Mouse (Mus musculus) hindbrain, embryonic 16.5 days (tissue): ENCODE data around the gene Mtfmt. TPM values are rescaled to one million over a fixed set of nuclear protein-coding genes. Genes with fewer than 3 reads are reported as not detected.

Source experiments
- ATAC-seq: fragments of 200-750 bp; cut with Nextera tagmentation; 2 replicates; pipeline ENCODE4 v1.8.0; 2017; ENCODE audit warnings: moderate TSS enrichment, moderate library complexity
- H3K27ac ChIP-seq: fragments of 300-500 bp; sonication (generic); 2 replicates; pipeline ENCODE4 v1.5.1; 2014; ENCODE audit warnings: low read depth, mild to moderate bottlenecking, control low read depth, low read length, moderate library complexity
- H3K27me3 ChIP-seq: fragments of 300-500 bp; sonication (generic); replicated peaks from 2 replicates; pipeline ENCODE4 v1.6.1; 2014; ENCODE audit warnings: low read length; ENCODE audit not compliant: control insufficient read depth, insufficient read depth
- H3K36me3 ChIP-seq: fragments of 300-500 bp; sonication (generic); 2 replicates; pipeline ENCODE4 v1.6.1; 2014; ENCODE audit warnings: mild to moderate bottlenecking, low read length, moderate library complexity, mixed read lengths; ENCODE audit not compliant: control insufficient read depth, insufficient read depth
- H3K4me1 ChIP-seq: fragments of 300-500 bp; sonication (generic); 2 replicates; pipeline ENCODE4 v1.6.1; 2014; ENCODE audit warnings: low read depth, low read length; ENCODE audit not compliant: control insufficient read depth, insufficient read depth
- H3K4me2 ChIP-seq: fragments of 300-500 bp; sonication (generic); 2 replicates; pipeline ENCODE4 v1.6.1; 2014; ENCODE audit warnings: mild to moderate bottlenecking, low read length, control low read depth, moderate library complexity
- H3K4me3 ChIP-seq: fragments of 300-500 bp; sonication (generic); 2 replicates; pipeline ENCODE4 v1.5.1; 2014; ENCODE audit warnings: mild to moderate bottlenecking, low read length, control low read depth, moderate library complexity
- H3K9ac ChIP-seq: fragments of 300-500 bp; sonication (generic); 2 replicates; pipeline ENCODE4 v1.6.1; 2014; ENCODE audit warnings: low read depth, mild to moderate bottlenecking, control low read depth, low read length, moderate library complexity
- H3K9me3 ChIP-seq: fragments of 300-500 bp; sonication (generic); 2 replicates; pipeline ENCODE4 v1.6.1; 2014; ENCODE audit warnings: mild to moderate bottlenecking, low read length, moderate library complexity; ENCODE audit not compliant: control insufficient read depth
- WGBS: fragments of 180-500 bp; shearing (Covaris S2); extraction: QIAGEN DNeasy Blood & Tissue Kit; methylation state at CpG from one replicate; pipeline ENCODE4 v1.1.7; 2014; 5-methylcytosine and 5-hydroxymethylcytosine counted together
- polyA plus RNA-seq: library from polyadenylated mRNA; unstranded; fragments of >200 nt; fragmentation: Nextera tagmentation; extraction: Ambion mirVana; gene quantifications from 2 replicates; pipeline ENCODE4 v1.2.1, GENCODE M21; 2015

The Mtfmt gene
- polyA plus RNA-seq: 22.8 and 24.0 TPM in 2 replicates

- H3K9me3 ChIP-seq: no peaks in the 10 kb centered on the region
- H3K36me3 ChIP-seq: peaks cover 6% of the 10 kb centered on the region; the same call in 1 of the 2 replicates
- H3K4me3 ChIP-seq: peak within 1 kb of the TSS; percentile 93
- ATAC-seq: peak; percentile 94
- peak within 1 kb of the TSS; percentile 57 for H3K27ac ChIP-seq
- no peaks in the 10 kb centered on the region for H3K27me3 ChIP-seq
- WGBS: under 1% methylated on average over 51 of the region's 54 CpGs
- H3K4me2 ChIP-seq: peak within 1 kb of the TSS; percentile 61
- H3K4me1 ChIP-seq: peaks cover 8% of the 10 kb centered on the region
- peak within 1 kb of the TSS; percentile 92 for H3K9ac ChIP-seq
These were observed at the start of gene Mtfmt for GRCm38 (mm10) chr9:65435671-65436301. Gene Mtfmt, plus strand, starts transcription at chr9:65435782.

GRCm38 (mm10) chr9:65386373-65387140 is 49.0 kb upstream of the Mtfmt start:
- peaks cover 7% of the 10 kb centered on the region; the same call in 1 of the 2 replicates for H3K4me1 ChIP-seq
- peaks cover 22% of the 10 kb centered on the region for H3K27me3 ChIP-seq
- H3K4me3 ChIP-seq: no peak overlapping the region
- no peak for ATAC-seq
- WGBS: 31% methylated on average over 7 of the region's 8 CpGs
- no peak overlapping the region for H3K27ac ChIP-seq
- H3K4me2 ChIP-seq: no peak overlapping the region
- H3K9ac ChIP-seq: no peak overlapping the region
- H3K9me3 ChIP-seq: no peaks in the 10 kb centered on the region
- no peaks in the 10 kb centered on the region for H3K36me3 ChIP-seq

DNA sequence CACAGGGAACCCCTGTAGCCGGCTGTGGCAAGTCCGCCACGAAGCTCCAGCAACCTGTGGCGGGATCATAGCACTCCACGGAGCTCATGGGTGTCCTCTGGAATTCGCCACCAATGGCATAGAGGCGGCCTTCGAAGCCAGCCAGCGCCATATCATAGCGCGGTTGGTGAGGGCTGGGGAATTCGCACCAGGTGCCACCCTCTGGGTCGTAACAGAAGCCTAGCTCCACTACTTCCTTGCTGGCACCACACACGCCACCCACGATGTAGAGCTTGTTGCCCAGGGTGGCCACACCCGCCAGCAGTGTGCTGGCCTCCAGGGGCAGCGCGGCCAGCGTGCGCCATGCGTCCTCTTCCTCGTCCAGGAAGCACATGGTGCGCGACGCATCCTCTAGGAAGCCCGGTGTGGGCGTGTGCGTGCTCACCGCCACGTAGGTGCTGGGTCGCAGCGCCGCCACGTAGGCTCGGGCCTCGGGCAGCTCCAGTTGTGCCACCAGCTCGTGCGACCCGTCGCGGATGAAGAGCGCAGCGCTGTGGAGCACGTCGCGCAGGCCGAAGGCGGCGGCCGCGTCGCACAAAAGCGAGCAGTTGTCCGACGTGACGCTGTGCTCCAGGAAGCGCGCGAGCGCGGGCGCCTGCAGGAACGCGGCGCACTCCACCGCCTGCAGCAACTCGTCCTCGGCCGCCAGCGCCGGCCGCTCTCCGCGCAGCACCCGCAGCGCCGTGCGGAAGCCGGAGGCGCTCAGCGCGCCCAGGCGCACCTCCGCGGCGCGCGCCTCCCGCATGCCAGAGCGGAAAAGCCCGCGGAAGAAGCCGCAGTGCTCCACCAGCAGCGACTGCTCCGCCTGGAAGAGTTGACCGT is 44.6 kb upstream of the Mtfmt start:
- WGBS: 24% methylated on average over 63 of the region's 96 CpGs

GRCm38 (mm10) chr9:65391613-65391964 is 44.0 kb upstream of the Mtfmt start, which contains the start of gene Kbtbd13:
Gene Kbtbd13, minus strand, starts transcription at chr9:65391652.
- Histone ChIP-seq H3K4me2 (peak within 1 kb of the TSS; percentile 61), H3K36me3 (no peaks in the 10 kb centered on the region), H3K4me1 (peaks cover 7% of the 10 kb centered on the region; the same call in 1 of the 2 replicates), H3K27ac (no peak within 1 kb of the TSS), H3K9me3 (no peaks in the 10 kb centered on the region), H3K4me3 (peak within 1 kb of the TSS; percentile 49), H3K27me3 (peaks cover 38% of the 10 kb centered on the region), H3K9ac (peak within 1 kb of the TSS; percentile 50)
- 50% methylated on average over 8 of the region's 8 CpGs for WGBS
- ATAC-seq: no peak

More for the DNA sequence above, 44.6 kb upstream of the Mtfmt start:
- Histone ChIP-seq H3K4me3 (peak overlapping the region; percentile 49), H3K9ac (peak overlapping the region; percentile 50), H3K27ac (no peak overlapping the region), H3K9me3 (no peaks in the 10 kb centered on the region), H3K36me3 (no peaks in the 10 kb centered on the region), H3K27me3 (peaks cover 38% of the 10 kb centered on the region), H3K4me1 (peaks cover 7% of the 10 kb centered on the region; the same call in 1 of the 2 replicates), H3K4me2 (peak overlapping the region; percentile 61)
- ATAC-seq: peak; percentile 52

GRCm38 (mm10) chr9:65392638-65393364 is 42.8 kb upstream of the Mtfmt start:
- peaks cover 38% of the 10 kb centered on the region for H3K27me3 ChIP-seq
- no peaks in the 10 kb centered on the region for H3K36me3 ChIP-seq
- H3K4me2 ChIP-seq: no peak overlapping the region
- WGBS: 28% methylated on average over 6 of the region's 6 CpGs
- H3K9ac ChIP-seq: no peak overlapping the region
- ATAC-seq: no peak
- H3K27ac ChIP-seq: no peak overlapping the region
- H3K4me1 ChIP-seq: peaks cover 7% of the 10 kb centered on the region; the same call in 1 of the 2 replicates
- H3K9me3 ChIP-seq: no peaks in the 10 kb centered on the region
- no peak overlapping the region for H3K4me3 ChIP-seq

DNA sequence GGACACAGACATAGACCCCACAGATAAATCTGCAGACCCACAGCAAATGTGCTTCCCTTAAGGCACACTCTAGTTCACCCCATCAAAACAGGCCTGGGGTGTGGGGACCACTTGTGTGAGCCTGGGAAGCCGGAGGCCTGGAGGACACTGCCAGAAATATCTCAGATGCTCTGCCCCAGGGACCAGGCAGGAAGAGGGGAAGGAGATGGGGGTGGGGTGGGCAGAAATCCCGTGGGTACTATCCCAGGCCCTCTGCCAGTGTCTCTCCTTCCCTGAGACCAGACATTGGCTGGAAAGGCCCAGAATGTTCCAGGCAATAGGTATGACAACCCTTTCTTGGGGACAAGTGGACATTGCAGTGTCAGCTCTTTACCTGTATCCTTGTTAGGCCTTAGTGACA is 42.0 kb upstream of the Mtfmt start:
- H3K36me3 ChIP-seq: no peaks in the 10 kb centered on the region
- no peak overlapping the region for H3K27ac ChIP-seq
- H3K9ac ChIP-seq: no peak overlapping the region
- H3K9me3 ChIP-seq: no peaks in the 10 kb centered on the region
- H3K4me3 ChIP-seq: no peak overlapping the region
- H3K4me1 ChIP-seq: peaks cover 11% of the 10 kb centered on the region
- 62% methylated on average over 2 of the region's 2 CpGs for WGBS
- H3K27me3 ChIP-seq: peaks cover 38% of the 10 kb centered on the region
- ATAC-seq: no peak
- no peak overlapping the region for H3K4me2 ChIP-seq

DNA sequence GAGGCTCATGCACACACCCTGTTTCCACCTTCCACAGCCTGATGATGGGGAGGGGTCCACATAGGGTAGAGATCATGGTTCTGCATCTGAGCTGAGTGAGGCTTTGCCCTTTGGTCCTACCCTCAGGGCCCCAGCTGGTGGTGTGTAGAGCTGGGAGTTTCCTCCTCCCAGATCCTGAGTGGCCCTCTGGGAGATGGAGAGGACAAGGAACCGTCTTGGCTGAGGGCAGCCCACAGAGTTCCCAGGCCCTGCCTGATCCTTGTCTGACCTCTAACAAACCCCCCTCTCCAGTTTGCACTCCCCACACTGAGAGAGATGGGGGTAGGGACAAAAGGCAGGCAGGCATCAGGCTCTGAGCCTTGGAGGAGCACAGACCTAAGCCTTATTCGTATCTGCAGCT is 41.2 kb upstream of the Mtfmt start:
- peaks cover 33% of the 10 kb centered on the region for H3K27me3 ChIP-seq
- no peak overlapping the region for H3K4me3 ChIP-seq
- ATAC-seq: no peak
- H3K36me3 ChIP-seq: no peaks in the 10 kb centered on the region
- no peak overlapping the region for H3K9ac ChIP-seq
- no peaks in the 10 kb centered on the region for H3K9me3 ChIP-seq
- 56% methylated on average over 2 of the region's 2 CpGs for WGBS
- H3K27ac ChIP-seq: no peak overlapping the region
- no peak overlapping the region for H3K4me2 ChIP-seq
- peaks cover 11% of the 10 kb centered on the region for H3K4me1 ChIP-seq

DNA sequence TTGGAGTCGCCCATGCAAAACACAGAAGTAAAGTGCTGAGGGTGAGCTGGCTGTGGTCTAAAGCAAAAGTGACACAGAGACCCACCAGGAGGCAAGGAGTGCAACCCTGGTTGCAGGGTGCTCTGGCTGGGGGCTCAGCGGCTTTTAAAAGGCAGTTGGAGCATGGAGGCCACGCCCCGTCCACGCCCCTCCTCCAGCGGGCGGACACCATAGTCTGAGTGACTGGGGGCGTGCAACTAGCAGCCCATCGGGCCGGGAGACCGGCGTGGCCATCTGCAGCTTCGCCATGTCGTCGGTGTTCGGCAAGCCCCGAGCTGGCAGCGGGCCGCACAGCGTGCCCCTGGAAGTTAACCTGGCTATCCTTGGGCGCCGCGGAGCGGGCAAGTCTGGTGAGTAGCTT is 37.3 kb upstream of the Mtfmt start, which contains the start of gene Rasl12:
Gene Rasl12 (plus strand): TSS at position 228 of the 400 bp plus-strand sequence.
- no peaks in the 10 kb centered on the region for H3K9me3 ChIP-seq
- 2% methylated on average over 24 of the region's 24 CpGs for WGBS
- H3K27me3 ChIP-seq: no peaks in the 10 kb centered on the region
- ATAC-seq: peak; percentile 78
- peak within 1 kb of the TSS; percentile 67 for H3K9ac ChIP-seq
- H3K4me3 ChIP-seq: peak within 1 kb of the TSS; percentile 47
- H3K36me3 ChIP-seq: no peaks in the 10 kb centered on the region
- H3K4me2 ChIP-seq: peak within 1 kb of the TSS; percentile 84
- peaks cover 4% of the 10 kb centered on the region for H3K4me1 ChIP-seq
- H3K27ac ChIP-seq: no peak within 1 kb of the TSS
